Mouse (Mus musculus) gastrocnemius, postnatal 14 days (tissue): Measurements from ENCODE around the gene Sema6c. TPM values are rescaled to one million over a fixed set of nuclear protein-coding genes. Genes with fewer than 3 reads are reported as not detected.

Experiments
- DNase-seq: peaks from one replicate; pipeline ENCODE4 v3.0.0; 2021; ENCODE audit warnings: mixed read lengths
- intact Hi-C: fragments of 180-260 bp; cut with DNase I; formaldehyde crosslinking; loops from one replicate; pipeline ENCODE4 v1.15.1; 2025; ENCODE audit warnings: low total_unique reads
- microRNA-seq, 2 experiments: library from miRNA; unstranded; fragments of <30 nt; microRNA quantifications; one replicate each; pipeline ENCODE4 v1.2.0; 2021
- total RNA-seq, 2 experiments: library from RNA; stranded (reverse); gene quantifications; 2 replicates each; pipeline ENCODE4 v1.2.3; 2021

Gene Sema6c
- total RNA-seq, 2 experiments from 2014 or later: 97.1 to 106 TPM

GRCm38 (mm10) chr3:95217255-95218134, 57.2 kb downstream of the Sema6c start, which contains the start of gene Gabpb2:
Gabpb2 (minus strand) TSS chr3:95217916.
- intact Hi-C loops: loop anchor here (5.0 kb wide), 1 partner anchor 45 kb away; no protein-coding TSS in a partner anchor
- peak; percentile 97 for DNase-seq

- intact Hi-C loops: loop anchor here (5.0 kb wide), 1 partner anchor 44 kb away; no protein-coding TSS in a partner anchor
Observed at GRCm38 (mm10) chr3:95218466-95219137, 58.3 kb downstream of the Sema6c start.

GRCm38 (mm10) chr3:95223041-95223440, 62.8 kb downstream of the Sema6c start:
- intact Hi-C loops: no loop called here
- DNase-seq: no peak

More at GRCm38 (mm10) chr3:95218466-95219137, 58.3 kb downstream of the Sema6c start:
- DNase-seq: no peak

Small RNA genes within 50 kb of the gene (microRNA-seq; reads per million reads assigned to microRNA genes)
- 0 reads per million in 2 experiments for gene Mir8099-1

Other genes with a start within 250 kb of the Sema6c start
- 1 to 10 TPM; 8.9 to 9.5 TPM for gene Selenbp1, start 227.4 kb upstream of the Sema6c start, total RNA-seq
- 1 to 10 TPM; 5.8 to 7.2 TPM for gene Rfx5, start 206.4 kb upstream of the Sema6c start, total RNA-seq
- gene Pi4kb, start 185.7 kb upstream of the Sema6c start, total RNA-seq: 10 to 100 TPM; 23.5 to 24.1 TPM
- 10 to 100 TPM; 12.4 to 13.8 TPM for gene Zfp687, start 145.0 kb upstream of the Sema6c start, total RNA-seq
- gene Psmd4, start 117.8 kb upstream of the Sema6c start, total RNA-seq: 100 to 1,000 TPM; 155 to 162 TPM
- gene Pip5k1a, start 53.5 kb upstream of the Sema6c start, total RNA-seq: 10 to 100 TPM; 17.4 to 18.9 TPM
- 10 to 100 TPM; 29.6 to 41.0 TPM for gene Vps72, start 49.4 kb upstream of the Sema6c start, total RNA-seq
- 100 to 1,000 TPM; 511 to 517 TPM for gene Tmod4, start 36.0 kb upstream of the Sema6c start, total RNA-seq
- gene Scnm1, start 26.4 kb upstream of the Sema6c start, total RNA-seq: 10 to 100 TPM; 31.8 to 40.5 TPM
- gene Lysmd1, start 26.4 kb upstream of the Sema6c start, total RNA-seq: 1 to 10 TPM; 7.4 to 8.4 TPM
- under 1 TPM; 0.82 to 0.92 TPM for gene Tnfaip8l2, start 18.1 kb upstream of the Sema6c start, total RNA-seq
- 1 to 10 TPM; 7.3 to 8.1 TPM for gene Gabpb2, start 57.5 kb downstream of the Sema6c start, total RNA-seq
- 10 to 100 TPM; 18.8 to 24.5 TPM for gene Cdc42se1, start 68.3 kb downstream of the Sema6c start, total RNA-seq
- gene Mllt11, start 71.7 kb downstream of the Sema6c start, total RNA-seq: 10 to 100 TPM; 41.2 to 43.5 TPM
- under 1 TPM in 1 of 2 experiments, not detected in 1; 0.16 TPM for gene Gm128, start 81.1 kb downstream of the Sema6c start, total RNA-seq
- not detected for gene Bnipl, start 90.7 kb downstream of the Sema6c start, total RNA-seq
- 10 to 100 TPM; 19.6 to 22.5 TPM for gene Mindy1, start 120.9 kb downstream of the Sema6c start, total RNA-seq
- gene Prune1, start 121.6 kb downstream of the Sema6c start, total RNA-seq: 10 to 100 TPM; 35.3 to 35.6 TPM
- gene Anxa9, start 146.7 kb downstream of the Sema6c start, total RNA-seq: under 1 TPM; 0.18 to 0.27 TPM
- 10 to 100 TPM; 27.8 to 33.2 TPM for gene Cers2, start 154.3 kb downstream of the Sema6c start, total RNA-seq
- 10 to 100 TPM; 10.4 to 12.8 TPM for gene Setdb1, start 196.7 kb downstream of the Sema6c start, total RNA-seq
- not detected for gene 4930558C23Rik, start 242.4 kb downstream of the Sema6c start, total RNA-seq